Mouse (Mus musculus): Measurements from ENCODE around the gene Fam92a. TPM values are rescaled to one million over a fixed set of nuclear protein-coding genes. Genes with fewer than 3 reads are reported as not detected.

Gene Fam92a
- 4.1 to 7.8 TPM (median 6.9 TPM) in 4 replicates for total RNA-seq (2023)

DNA sequence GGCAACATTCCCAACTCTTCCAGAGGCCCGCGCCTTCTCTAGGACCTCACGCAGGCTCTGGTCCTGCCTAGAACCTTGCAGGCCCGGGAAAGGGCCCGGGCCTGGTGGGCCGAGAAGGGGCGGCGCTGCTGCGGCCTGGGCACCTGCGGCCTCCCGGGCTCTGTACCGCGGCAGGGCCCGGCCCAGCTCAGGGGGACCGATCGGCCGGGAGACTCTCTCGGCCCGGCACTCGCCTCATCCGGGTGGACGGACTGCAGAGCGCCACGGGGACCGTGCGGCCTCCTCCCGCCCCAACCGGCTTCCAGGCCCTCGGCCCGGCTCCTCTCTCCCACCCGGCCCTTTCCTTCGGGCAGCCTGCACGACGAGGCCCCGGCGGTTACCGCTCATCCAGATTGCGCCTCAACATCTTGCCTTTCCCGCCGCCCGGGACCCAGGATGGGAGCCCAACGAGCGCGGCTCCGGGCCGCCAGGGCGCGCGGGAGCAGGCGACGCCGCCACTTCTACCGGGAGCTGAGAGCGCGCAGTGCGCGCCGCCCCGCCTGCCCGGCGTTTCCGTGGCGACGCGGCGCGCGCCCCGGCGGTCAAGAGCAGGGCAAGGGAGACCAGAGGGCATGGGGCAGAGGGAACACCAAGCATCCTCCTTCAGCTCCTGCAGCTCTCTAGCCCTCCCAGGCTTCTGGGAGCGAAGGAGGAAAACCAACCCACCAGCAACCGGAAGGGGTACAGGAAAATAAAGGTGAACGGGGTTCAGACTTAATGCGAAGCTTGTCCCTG lies at the start of gene Fam92a:
TSS of gene Fam92a (minus strand) at position 698 of the 774 bp plus-strand sequence.

GRCm38 (mm10) chr4:12140141-12140567 lies 31.7 kb downstream of the Fam92a start, which contains the start of gene Rbm12b1:
Gene Rbm12b1, plus strand, starts transcription at chr4:12140264.

Other genes starting within 250 kb of the Fam92a start
- gene Gm10604, start 190.8 kb downstream of the Fam92a start, total RNA-seq (2023): not detected in 4 replicates
- 27.9 to 35.2 TPM (median 30.0 TPM) in 4 replicates for gene Rbm12b2, start 82.6 kb downstream of the Fam92a start, total RNA-seq (2023)
- gene Rbm12b1, start 31.8 kb downstream of the Fam92a start, total RNA-seq (2023): 21.7 to 38.8 TPM (median 25.8 TPM) in 4 replicates